Mouse (Mus musculus): Measurements from ENCODE around the gene Fmo3. TPM values are rescaled to one million over a fixed set of nuclear protein-coding genes. Genes with fewer than 3 reads are reported as not detected.

Gene Fmo3
- total and polyA plus RNA-seq, 3 experiments: not detected

- H3K4me3 ChIP-seq (ENCODE audit: low read depth, low read length): no peak overlapping the region
- ATAC-seq (ENCODE audit: extremely low read depth, insufficient number of reproducible peaks, low FRiP score, poor library complexity, severe bottlenecking): no peak
These were observed 51.9 kb downstream of the Fmo3 start for GRCm38 (mm10) chr1:162932386-162932785.

GRCm38 (mm10) chr1:162931880-162932279 is 52.4 kb downstream of the Fmo3 start:
- ATAC-seq (ENCODE audit: extremely low read depth, insufficient number of reproducible peaks, low FRiP score, poor library complexity, severe bottlenecking) (no peak), DNase-seq (ENCODE audit: low spot score) (no peak)
- peaks cover 6% of the 10 kb centered on the region; the same call in 1 of the 2 replicates for H3K27me3 ChIP-seq (ENCODE audit: insufficient read depth, low read length)
- TF ChIP-seq POLR2AphosphoS5 (IDR thresholded peaks at IDR 0.05; ENCODE audit: insufficient replicate concordance, low read depth, low read length): no peak
- no peak for TF ChIP-seq TAL1 (conservative IDR thresholded peaks at IDR 0.05; ENCODE audit: low read depth, low read length)
- no peak for TF ChIP-seq GATA2 (IDR thresholded peaks at IDR 0.05; ENCODE audit: borderline replicate concordance, low read depth, low read length)
- no peak for TF ChIP-seq CTCF (IDR thresholded peaks at IDR 0.05; ENCODE audit: low read depth, low read length)
- TF ChIP-seq GATA1 (IDR thresholded peaks at IDR 0.05; ENCODE audit: borderline replicate concordance, low read length): no peak
- no peaks in the 10 kb centered on the region for H3K4me1 ChIP-seq (ENCODE audit: insufficient read depth, low read depth, low read length)
- H3K9me3 ChIP-seq (replicated peaks): no peaks in the 10 kb centered on the region
- no peaks in the 10 kb centered on the region for H3K36me3 ChIP-seq (replicated peaks)
- H3K4me3 ChIP-seq (ENCODE audit: low read depth, low read length): no peak overlapping the region

More at GRCm38 (mm10) chr1:162932386-162932785, 51.9 kb downstream of the Fmo3 start:
- H3K36me3 ChIP-seq (replicated peaks): no peaks in the 10 kb centered on the region
- no peak for DNase-seq (ENCODE audit: low spot score)
- H3K4me1 ChIP-seq (ENCODE audit: insufficient read depth, low read depth, low read length): no peaks in the 10 kb centered on the region
- TF ChIP-seq GATA1 (IDR thresholded peaks at IDR 0.05; ENCODE audit: borderline replicate concordance, low read length): no peak
- no peak for TF ChIP-seq GATA2 (IDR thresholded peaks at IDR 0.05; ENCODE audit: borderline replicate concordance, low read depth, low read length)
- TF ChIP-seq POLR2AphosphoS5 (IDR thresholded peaks at IDR 0.05; ENCODE audit: insufficient replicate concordance, low read depth, low read length): no peak
- TF ChIP-seq CTCF (IDR thresholded peaks at IDR 0.05; ENCODE audit: low read depth, low read length): no peak
- TF ChIP-seq TAL1 (conservative IDR thresholded peaks at IDR 0.05; ENCODE audit: low read depth, low read length): no peak
- peaks cover 4% of the 10 kb centered on the region; the same call in 1 of the 2 replicates for H3K27me3 ChIP-seq (ENCODE audit: insufficient read depth, low read length)
- H3K9me3 ChIP-seq (replicated peaks): no peaks in the 10 kb centered on the region

DNA sequence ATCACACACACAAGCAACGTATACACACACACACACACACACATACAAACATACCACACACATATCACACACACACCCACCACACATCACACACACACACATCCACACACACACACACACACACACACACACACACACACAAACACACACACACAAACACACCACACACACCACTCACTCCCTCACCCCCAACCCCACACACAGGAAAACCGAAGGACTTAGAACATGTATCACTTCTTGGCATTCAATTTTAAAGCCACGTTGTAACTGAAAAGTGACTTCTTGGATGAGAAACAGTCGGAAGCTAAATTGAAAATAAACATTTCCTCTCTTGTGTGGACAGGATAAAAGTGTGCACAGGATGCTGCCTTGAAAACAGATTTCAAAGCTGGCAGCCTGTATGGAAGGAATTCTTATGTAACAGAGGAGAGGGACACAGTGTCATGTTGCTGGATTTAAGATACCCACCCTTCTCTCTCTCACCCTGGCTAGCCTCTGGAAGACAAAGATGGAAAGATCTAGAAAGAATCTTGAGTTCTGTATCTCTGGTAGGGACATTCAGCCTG is 52.9 kb downstream of the Fmo3 start:
- H3K9me3 ChIP-seq (replicated peaks): no peaks in the 10 kb centered on the region
- no peak for TF ChIP-seq POLR2AphosphoS5 (IDR thresholded peaks at IDR 0.05; ENCODE audit: insufficient replicate concordance, low read depth, low read length)
- no peak for TF ChIP-seq TAL1 (conservative IDR thresholded peaks at IDR 0.05; ENCODE audit: low read depth, low read length)
- no peak for TF ChIP-seq GATA2 (IDR thresholded peaks at IDR 0.05; ENCODE audit: borderline replicate concordance, low read depth, low read length)
- no peak for TF ChIP-seq CTCF (IDR thresholded peaks at IDR 0.05; ENCODE audit: low read depth, low read length)
- TF ChIP-seq GATA1 (IDR thresholded peaks at IDR 0.05; ENCODE audit: borderline replicate concordance, low read length): no peak
- H3K27me3 ChIP-seq (ENCODE audit: insufficient read depth, low read length): peaks cover 6% of the 10 kb centered on the region; the same call in 1 of the 2 replicates
- no peaks in the 10 kb centered on the region for H3K4me1 ChIP-seq (ENCODE audit: insufficient read depth, low read depth, low read length)
- no peak for DNase-seq (ENCODE audit: low spot score)
- H3K4me3 ChIP-seq (ENCODE audit: low read depth, low read length): no peak overlapping the region
- ATAC-seq (ENCODE audit: extremely low read depth, insufficient number of reproducible peaks, low FRiP score, poor library complexity, severe bottlenecking): no peak
- no peaks in the 10 kb centered on the region for H3K36me3 ChIP-seq (replicated peaks)

DNA sequence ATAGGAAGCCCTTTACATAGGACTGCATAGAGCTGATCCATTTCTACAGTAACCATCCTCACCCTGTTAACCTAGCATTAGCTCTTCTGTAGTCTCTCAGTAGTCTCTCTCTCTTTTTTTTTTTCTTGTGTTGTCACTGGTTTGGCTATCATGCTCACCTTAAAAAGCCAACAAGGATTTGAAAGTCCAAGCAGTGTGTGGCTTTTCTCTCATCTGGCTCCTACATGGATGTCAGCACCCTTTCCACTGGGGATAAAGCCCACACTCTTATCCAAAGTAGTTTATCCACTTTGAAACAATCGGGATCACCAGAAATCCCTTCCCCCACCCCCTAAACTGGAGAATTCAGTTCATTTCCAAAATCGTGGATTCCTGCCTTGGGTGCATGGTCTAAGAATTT is 53.7 kb downstream of the Fmo3 start:
- H3K4me3 ChIP-seq (ENCODE audit: low read depth, low read length): no peak overlapping the region
- no peaks in the 10 kb centered on the region for H3K36me3 ChIP-seq (replicated peaks)
- ATAC-seq (ENCODE audit: extremely low read depth, insufficient number of reproducible peaks, low FRiP score, poor library complexity, severe bottlenecking) (no peak), DNase-seq (ENCODE audit: low spot score) (no peak)
- peaks cover 6% of the 10 kb centered on the region; the same call in 1 of the 2 replicates for H3K27me3 ChIP-seq (ENCODE audit: insufficient read depth, low read length)
- no peaks in the 10 kb centered on the region for H3K4me1 ChIP-seq (ENCODE audit: insufficient read depth, low read depth, low read length)
- TF ChIP-seq POLR2AphosphoS5 (IDR thresholded peaks at IDR 0.05; ENCODE audit: insufficient replicate concordance, low read depth, low read length): no peak
- no peak for TF ChIP-seq GATA1 (IDR thresholded peaks at IDR 0.05; ENCODE audit: borderline replicate concordance, low read length)
- no peak for TF ChIP-seq GATA2 (IDR thresholded peaks at IDR 0.05; ENCODE audit: borderline replicate concordance, low read depth, low read length)
- TF ChIP-seq TAL1 (conservative IDR thresholded peaks at IDR 0.05; ENCODE audit: low read depth, low read length): no peak
- no peak for TF ChIP-seq CTCF (IDR thresholded peaks at IDR 0.05; ENCODE audit: low read depth, low read length)
- no peaks in the 10 kb centered on the region for H3K9me3 ChIP-seq (replicated peaks)

DNA sequence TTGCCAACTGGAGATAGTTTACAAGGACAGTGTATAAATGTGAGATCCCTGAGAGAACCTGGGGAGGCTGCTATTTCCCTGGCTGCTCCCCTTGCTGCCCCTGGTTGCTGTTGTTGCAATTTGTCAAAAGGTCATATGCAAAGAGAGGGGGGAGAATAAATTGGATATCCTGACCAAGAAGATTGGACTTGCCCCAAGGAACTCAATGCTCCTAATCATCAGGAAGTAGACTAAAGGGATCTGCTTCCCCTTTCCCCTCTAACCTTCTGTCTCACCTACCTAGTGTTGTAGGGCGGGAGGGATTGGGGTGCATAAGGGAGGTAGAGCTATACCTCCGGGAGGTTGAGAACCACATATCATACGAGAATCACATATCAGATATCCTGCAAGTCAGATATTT is 55.2 kb downstream of the Fmo3 start:
- TF ChIP-seq GATA2 (IDR thresholded peaks at IDR 0.05; ENCODE audit: borderline replicate concordance, low read depth, low read length): no peak
- no peak for TF ChIP-seq POLR2AphosphoS5 (IDR thresholded peaks at IDR 0.05; ENCODE audit: insufficient replicate concordance, low read depth, low read length)
- no peak for TF ChIP-seq TAL1 (conservative IDR thresholded peaks at IDR 0.05; ENCODE audit: low read depth, low read length)
- TF ChIP-seq GATA1 (IDR thresholded peaks at IDR 0.05; ENCODE audit: borderline replicate concordance, low read length): no peak
- TF ChIP-seq CTCF (IDR thresholded peaks at IDR 0.05; ENCODE audit: low read depth, low read length): no peak
- Histone ChIP-seq H3K4me1 (ENCODE audit: insufficient read depth, low read depth, low read length) (no peaks in the 10 kb centered on the region), H3K9me3 (replicated peaks) (no peaks in the 10 kb centered on the region), H3K27me3 (ENCODE audit: insufficient read depth, low read length) (peaks cover 6% of the 10 kb centered on the region; the same call in 1 of the 2 replicates), H3K4me3 (ENCODE audit: low read depth, low read length) (no peak overlapping the region), H3K36me3 (replicated peaks) (no peaks in the 10 kb centered on the region)
- no peak for DNase-seq (ENCODE audit: low spot score)
- ATAC-seq (ENCODE audit: extremely low read depth, insufficient number of reproducible peaks, low FRiP score, poor library complexity, severe bottlenecking): no peak

GRCm38 (mm10) chr1:162925121-162925520 is 59.2 kb downstream of the Fmo3 start:
- DNase-seq (ENCODE audit: low spot score): no peak

More at GRCm38 (mm10) chr1:162925121-162925520, 59.2 kb downstream of the Fmo3 start:
- no peak for TF ChIP-seq GATA1 (IDR thresholded peaks at IDR 0.05; ENCODE audit: borderline replicate concordance, low read length)
- Histone ChIP-seq H3K4me1 (ENCODE audit: insufficient read depth, low read depth, low read length) (no peaks in the 10 kb centered on the region), H3K4me3 (ENCODE audit: low read depth, low read length) (no peak overlapping the region), H3K9me3 (replicated peaks) (no peaks in the 10 kb centered on the region), H3K27me3 (ENCODE audit: insufficient read depth, low read length) (peaks cover 6% of the 10 kb centered on the region; the same call in 1 of the 2 replicates), H3K36me3 (replicated peaks) (no peaks in the 10 kb centered on the region)
- no peak for ATAC-seq (ENCODE audit: extremely low read depth, insufficient number of reproducible peaks, low FRiP score, poor library complexity, severe bottlenecking)

Data from G1E (cell line).